Mouse (Mus musculus): ENCODE data around the gene Btbd35f25. TPM values are rescaled to one million over a fixed set of nuclear protein-coding genes. Genes with fewer than 3 reads are reported as not detected.
"Not testable (repeated sequence)": the region's sequence is repeated elsewhere in the genome, so short reads cannot be mapped to it uniquely, and the experiment has no call there.

The Btbd35f25 gene
- not detected in 2 replicates for polyA plus RNA-seq (2015; fragmentation: Nextera tagmentation; extraction: Ambion mirVana)

DNA sequence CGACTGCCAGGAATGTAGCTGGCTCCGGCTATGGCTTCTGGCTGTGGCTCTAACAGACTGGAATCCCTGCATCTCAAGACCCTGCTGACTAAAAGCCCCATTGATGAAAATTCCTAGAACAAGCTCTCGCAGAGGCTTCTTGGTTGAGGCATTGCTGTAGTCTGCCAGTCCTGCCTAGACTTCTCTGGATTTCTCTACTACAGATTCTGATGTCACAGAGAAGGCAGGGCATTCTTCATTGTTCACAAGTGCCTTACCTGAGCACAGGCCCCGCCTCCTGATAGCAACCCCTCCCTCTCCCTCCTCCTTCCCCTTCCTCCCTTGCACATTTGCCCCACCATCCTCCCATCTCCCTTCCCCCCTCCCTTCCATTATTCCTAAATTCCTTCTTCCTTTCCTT, at the start of gene Btbd35f25:
Gene Btbd35f25, minus strand, starts transcription at position 101 of the 400 bp plus-strand sequence.
- not testable (repeated sequence) for H3K36me3 ChIP-seq; H3K27me3 ChIP-seq (replicated peaks); H3K9me3 ChIP-seq (replicated peaks); H3K4me1 ChIP-seq; H3K27ac ChIP-seq (replicated peaks); H3K4me2 ChIP-seq; ATAC-seq (ENCODE audit: low FRiP score); H3K9ac ChIP-seq (replicated peaks); H3K4me3 ChIP-seq (replicated peaks)
- WGBS = 82% methylated on average over 3 of the region's 4 CpGs

GRCm38 (mm10) chrX:31766255-31766654, 49.3 kb upstream of the Btbd35f25 start:
- Histone ChIP-seq H3K36me3 (0 out of 2 replicates have a peak, but pooled peaks cover 4% of the 10 kb centered on the region), H3K27me3 (replicated peaks) (no peaks in the 10 kb centered on the region), H3K9me3 (replicated peaks) (peaks cover 86% of the 10 kb centered on the region), H3K4me1 (no peaks in the 10 kb centered on the region), H3K9ac (replicated peaks) (no peak overlapping the region), H3K27ac (replicated peaks) (no peak overlapping the region), H3K4me3 (replicated peaks) (no peak overlapping the region), H3K4me2 (no peak overlapping the region)
- ATAC-seq (ENCODE audit: low FRiP score) = no peak

GRCm38 (mm10) chrX:31764001-31764400, 47.0 kb upstream of the Btbd35f25 start:
- no peak overlapping the region for H3K4me2 ChIP-seq
- no peaks in the 10 kb centered on the region for H3K27me3 ChIP-seq (replicated peaks)
- H3K4me3 ChIP-seq (replicated peaks) = no peak overlapping the region
- no peaks in the 10 kb centered on the region for H3K4me1 ChIP-seq
- H3K9ac ChIP-seq (replicated peaks) = no peak overlapping the region
- H3K9me3 ChIP-seq (replicated peaks) = peaks cover 84% of the 10 kb centered on the region
- ATAC-seq (ENCODE audit: low FRiP score) = no peak
- 88% methylated on average over 1 of the region's 1 CpGs for WGBS
- H3K36me3 ChIP-seq = 0 out of 2 replicates have a peak, but pooled peaks cover 4% of the 10 kb centered on the region
- H3K27ac ChIP-seq (replicated peaks) = no peak overlapping the region

DNA sequence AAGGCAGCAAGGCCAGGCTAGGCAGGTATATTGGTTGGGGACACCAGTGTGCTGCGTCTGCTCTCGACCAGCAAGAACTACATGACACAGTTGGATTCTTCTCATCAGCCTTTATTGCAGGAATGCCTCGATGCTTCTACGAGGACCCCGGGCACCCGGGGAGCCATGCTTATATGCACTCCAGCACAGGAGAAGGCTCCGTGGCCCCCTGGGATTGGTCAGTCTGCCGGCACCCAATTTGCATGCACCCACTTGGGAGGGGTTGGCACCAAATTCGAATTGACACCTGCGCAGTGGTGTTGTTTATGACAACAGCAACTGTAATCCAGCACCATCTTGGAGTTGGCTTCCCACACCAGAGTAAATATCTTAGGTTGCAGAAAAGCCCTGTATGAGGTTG, 28.1 kb upstream of the Btbd35f25 start:
- Histone ChIP-seq H3K4me2 (no peak overlapping the region), H3K9ac (replicated peaks) (no peak overlapping the region), H3K36me3 (no peaks in the 10 kb centered on the region), H3K4me1 (no peaks in the 10 kb centered on the region), H3K4me3 (replicated peaks) (no peak overlapping the region), H3K27ac (replicated peaks) (no peak overlapping the region), H3K9me3 (replicated peaks) (peaks cover 74% of the 10 kb centered on the region), H3K27me3 (replicated peaks) (no peaks in the 10 kb centered on the region)
- 88% methylated on average over 10 of the region's 10 CpGs for WGBS
- ATAC-seq (ENCODE audit: low FRiP score) = no peak

DNA sequence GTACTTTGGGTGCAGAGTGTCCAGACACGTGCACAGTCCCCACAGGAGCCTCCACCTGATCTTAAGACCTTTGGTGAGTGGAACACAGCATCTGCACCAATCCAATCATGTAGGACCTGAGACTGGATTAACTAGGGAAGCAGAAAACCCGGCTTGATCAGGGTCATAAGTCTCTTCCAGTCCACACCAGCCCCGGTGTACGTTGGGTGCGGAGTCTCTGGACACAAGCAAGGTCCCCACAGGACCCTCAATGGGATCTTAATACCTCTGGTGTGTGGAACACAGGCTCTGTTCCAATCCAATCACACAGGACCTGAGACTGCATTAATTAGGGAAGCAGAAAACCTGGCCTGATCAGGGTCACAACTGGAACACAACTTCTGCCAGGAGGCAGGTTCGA, 20.0 kb upstream of the Btbd35f25 start:
- Histone ChIP-seq H3K27ac (replicated peaks) (no peak overlapping the region), H3K27me3 (replicated peaks) (no peaks in the 10 kb centered on the region), H3K4me1 (no peaks in the 10 kb centered on the region), H3K36me3 (no peaks in the 10 kb centered on the region), H3K4me3 (replicated peaks) (no peak overlapping the region), H3K4me2 (no peak overlapping the region), H3K9ac (replicated peaks) (no peak overlapping the region), H3K9me3 (replicated peaks) (peaks cover 39% of the 10 kb centered on the region)
- no peak for ATAC-seq (ENCODE audit: low FRiP score)
- WGBS = 82% methylated on average over 6 of the region's 6 CpGs

Other genes with a start within 250 kb of the Btbd35f25 start
- gene Gm21883, start 142.9 kb downstream of the Btbd35f25 start, polyA plus RNA-seq (2015; fragmentation: Nextera tagmentation; extraction: Ambion mirVana) = not detected in 2 replicates
- not detected in 2 replicates for gene Spin2e, start 98.2 kb downstream of the Btbd35f25 start, polyA plus RNA-seq (2015; fragmentation: Nextera tagmentation; extraction: Ambion mirVana)
- gene Gm21637, start 244.9 kb upstream of the Btbd35f25 start, polyA plus RNA-seq (2015; fragmentation: Nextera tagmentation; extraction: Ambion mirVana) = not detected in 2 replicates

Data from neural tube, embryonic 15.5 days (tissue).